Mouse (Mus musculus) midbrain, embryonic 16.5 days (tissue): Measurements from ENCODE around the gene Ahsg. TPM values are rescaled to one million over a fixed set of nuclear protein-coding genes. Genes with fewer than 3 reads are reported as not detected.
"Not testable (repeated sequence)": the region's sequence is repeated elsewhere in the genome, so short reads cannot be mapped to it uniquely, and the experiment has no call there.

Experiments used
- ATAC-seq: fragments of 200-750 bp; cut with Nextera tagmentation; 2 replicates; pipeline ENCODE4 v1.8.0; 2017; ENCODE audit warnings: moderate TSS enrichment
- H3K27ac ChIP-seq: fragments of 300-500 bp; sonication (generic); 2 replicates; pipeline ENCODE4 v1.5.1; 2014; ENCODE audit warnings: mild to moderate bottlenecking, low read length, mixed read lengths
- H3K27me3 ChIP-seq: fragments of 300-500 bp; sonication (generic); 2 replicates; pipeline ENCODE4 v1.6.1; 2014; ENCODE audit warnings: low read depth, low read length, mixed read lengths; ENCODE audit not compliant: control insufficient read depth, insufficient read depth
- H3K36me3 ChIP-seq: fragments of 300-500 bp; sonication (generic); 2 replicates; pipeline ENCODE4 v1.6.1; 2014; ENCODE audit warnings: mild to moderate bottlenecking, low read length, moderate library complexity, mixed read lengths; ENCODE audit not compliant: control insufficient read depth, insufficient read depth
- H3K4me1 ChIP-seq: fragments of 300-500 bp; sonication (generic); 2 replicates; pipeline ENCODE4 v1.6.1; 2014; ENCODE audit warnings: mild to moderate bottlenecking, low read length, mixed read lengths; ENCODE audit not compliant: control insufficient read depth, insufficient read depth
- H3K4me2 ChIP-seq: fragments of 300-500 bp; sonication (generic); 2 replicates; pipeline ENCODE4 v1.6.1; 2014; ENCODE audit warnings: mild to moderate bottlenecking, low read length, mixed read lengths
- H3K4me3 ChIP-seq: fragments of 300-500 bp; sonication (generic); 2 replicates; pipeline ENCODE4 v1.5.1; 2014; ENCODE audit warnings: low read depth, mild to moderate bottlenecking, low read length, moderate library complexity, mixed read lengths
- H3K9ac ChIP-seq: fragments of 300-500 bp; sonication (generic); 2 replicates; pipeline ENCODE4 v1.6.1; 2014; ENCODE audit warnings: low read depth, low read length, mixed read lengths
- H3K9me3 ChIP-seq: fragments of 300-500 bp; sonication (generic); replicated peaks from 2 replicates; pipeline ENCODE4 v1.6.1; 2014; ENCODE audit warnings: mild to moderate bottlenecking, low read length, mixed read lengths; ENCODE audit not compliant: control insufficient read depth, poor library complexity, severe bottlenecking
- WGBS: fragments of 180-500 bp; shearing (Covaris S2); extraction: QIAGEN DNeasy Blood & Tissue Kit; methylation state at CpG from one replicate; pipeline ENCODE4 v1.1.7; 2014; 5-methylcytosine and 5-hydroxymethylcytosine counted together
- polyA plus RNA-seq: library from polyadenylated mRNA; unstranded; fragments of >200 nt; fragmentation: Nextera tagmentation; extraction: Ambion mirVana; gene quantifications from 2 replicates; pipeline ENCODE4 v1.2.1, GENCODE M21; 2015

Ahsg gene
- polyA plus RNA-seq, 1 experiment from 2014 or later: not detected

DNA sequence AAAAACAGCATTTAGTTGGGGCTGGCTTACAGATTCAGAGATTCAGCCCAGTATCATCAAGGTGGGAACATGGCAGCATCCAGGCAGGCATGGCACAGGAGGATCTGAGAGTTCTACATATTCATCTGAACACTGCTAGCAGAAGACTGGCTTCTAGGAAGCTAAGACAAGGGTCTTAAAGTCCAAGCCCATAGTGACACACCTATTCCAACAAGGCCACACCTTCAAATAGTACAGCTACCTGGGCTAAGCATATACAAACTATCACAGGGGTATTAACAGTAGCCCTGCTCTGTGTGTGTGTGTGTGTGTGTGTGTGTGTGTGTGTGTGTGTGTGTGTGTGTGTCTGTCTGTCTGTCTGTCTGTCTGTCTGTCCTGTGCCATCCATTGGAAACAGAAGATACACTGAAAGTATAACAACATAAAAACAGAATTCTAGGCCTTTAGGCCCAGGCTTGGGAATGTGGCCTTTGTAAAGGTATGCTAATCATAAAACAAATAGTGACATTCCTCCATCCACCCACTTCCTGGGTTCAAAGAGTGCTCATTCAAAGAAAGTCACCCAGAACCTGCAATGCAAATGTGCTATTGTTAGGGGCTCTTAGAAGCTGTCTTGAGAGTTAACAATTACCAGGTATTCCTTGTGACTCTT, 50.9 kb downstream of the Ahsg start:
- not testable (repeated sequence) for H3K27ac ChIP-seq, H3K4me1 ChIP-seq, ATAC-seq, H3K36me3 ChIP-seq, H3K27me3 ChIP-seq, H3K4me2 ChIP-seq, H3K4me3 ChIP-seq, H3K9me3 ChIP-seq, H3K9ac ChIP-seq

DNA sequence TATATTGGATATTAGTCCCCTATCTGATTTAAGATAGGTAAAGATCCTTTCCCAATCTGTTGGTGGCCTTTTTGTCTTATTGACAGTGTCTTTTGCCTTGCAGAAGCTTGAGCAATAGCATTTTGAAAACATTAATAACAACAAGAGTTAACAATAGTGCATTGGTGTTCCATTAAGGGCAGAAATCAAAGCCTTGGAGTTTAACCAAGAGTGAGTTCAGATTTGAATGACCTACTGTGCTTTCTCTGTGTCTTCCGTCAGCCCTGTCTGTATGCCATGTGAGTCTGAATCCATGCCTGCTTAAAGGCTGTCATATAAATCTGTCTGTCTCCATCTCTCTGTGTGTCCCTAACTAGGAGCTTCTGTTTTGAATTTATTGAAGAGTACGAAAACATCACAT, 56.3 kb downstream of the Ahsg start:
- H3K9me3 ChIP-seq: no peaks in the 10 kb centered on the region
- no peak for ATAC-seq
- H3K4me3 ChIP-seq: no peak overlapping the region
- WGBS: 90% methylated on average over 2 of the region's 2 CpGs
- H3K36me3 ChIP-seq: no peaks in the 10 kb centered on the region
- H3K4me2 ChIP-seq: no peak overlapping the region
- no peaks in the 10 kb centered on the region for H3K27me3 ChIP-seq
- no peak overlapping the region for H3K27ac ChIP-seq
- no peaks in the 10 kb centered on the region for H3K4me1 ChIP-seq
- H3K9ac ChIP-seq: no peak overlapping the region

Other genes starting within 250 kb of the Ahsg start
- 2.5 and 4.6 TPM in 2 replicates for gene Dgkg, start 234.1 kb upstream of the Ahsg start, polyA plus RNA-seq
- not detected in 2 replicates for gene Crygs, start 79.7 kb upstream of the Ahsg start, polyA plus RNA-seq
- 20.5 and 24.0 TPM in 2 replicates for gene Tbccd1, start 33.6 kb upstream of the Ahsg start, polyA plus RNA-seq
- gene Dnajb11, start 33.4 kb upstream of the Ahsg start, polyA plus RNA-seq: 97.4 and 97.7 TPM in 2 replicates
- gene Fetub, start 27.1 kb downstream of the Ahsg start, polyA plus RNA-seq: not detected in 2 replicates
- 0.24 TPM in 2 replicates for gene Hrg, start 59.8 kb downstream of the Ahsg start, polyA plus RNA-seq
- not detected in 2 replicates for gene Kng2, start 138.2 kb downstream of the Ahsg start, polyA plus RNA-seq
- gene Kng1, start 166.6 kb downstream of the Ahsg start, polyA plus RNA-seq: not detected in 2 replicates
- 364 and 366 TPM in 2 replicates for gene Eif4a2, start 216.2 kb downstream of the Ahsg start, polyA plus RNA-seq
- gene Rfc4, start 236.5 kb downstream of the Ahsg start, polyA plus RNA-seq: 36.0 and 37.1 TPM in 2 replicates